Mouse (Mus musculus) lung, adult 2 months (tissue): ENCODE results near the gene Tmub2. TPM values are rescaled to one million over a fixed set of nuclear protein-coding genes. Genes with fewer than 3 reads are reported as not detected.

Experiments
- DNase-seq: peaks from one replicate; pipeline ENCODE4 v3.0.0; 2022
- H3K4me1 ChIP-seq: fragments of 200-500 bp; 2 replicates; pipeline ENCODE4 v1.6.1; 2011; ENCODE audit warnings: low read length; ENCODE audit not compliant: control insufficient read depth, insufficient read depth
- H3K4me3 ChIP-seq: fragments of 200-500 bp; replicated peaks from 2 replicates; pipeline ENCODE3; 2011; ENCODE audit warnings: low read depth, mild to moderate bottlenecking, control low read depth, low read length; ENCODE audit errors: extremely low read depth
- CTCF ChIP-seq: fragments of 200-500 bp; IDR thresholded peaks from 2 replicates; pipeline ENCODE4 v1.5.1; 2011; ENCODE audit warnings: mild to moderate bottlenecking, low read length, control low read depth; ENCODE audit not compliant: insufficient read depth
- POLR2A ChIP-seq: fragments of 200-500 bp; IDR thresholded peaks from 2 replicates; pipeline ENCODE4 v1.6.1; 2011; ENCODE audit warnings: low read depth, mild to moderate bottlenecking, control low read depth, low read length, borderline replicate concordance; ENCODE audit errors: extremely low read depth
- WGBS: fragments of 180-500 bp; shearing (Covaris S2); methylation state at CpG from one replicate; pipeline ENCODE4 v1.1.7; 2018; 5-methylcytosine and 5-hydroxymethylcytosine counted together
- polyA plus RNA-seq: library from polyadenylated mRNA; depleted of rRNA; stranded (reverse); fragments of >200 nt; gene quantifications from 2 replicates; pipeline ENCODE4 v1.2.3, GENCODE M21; 2012

Tmub2 gene
- polyA plus RNA-seq, 1 experiment = 53.4 TPM

DNA sequence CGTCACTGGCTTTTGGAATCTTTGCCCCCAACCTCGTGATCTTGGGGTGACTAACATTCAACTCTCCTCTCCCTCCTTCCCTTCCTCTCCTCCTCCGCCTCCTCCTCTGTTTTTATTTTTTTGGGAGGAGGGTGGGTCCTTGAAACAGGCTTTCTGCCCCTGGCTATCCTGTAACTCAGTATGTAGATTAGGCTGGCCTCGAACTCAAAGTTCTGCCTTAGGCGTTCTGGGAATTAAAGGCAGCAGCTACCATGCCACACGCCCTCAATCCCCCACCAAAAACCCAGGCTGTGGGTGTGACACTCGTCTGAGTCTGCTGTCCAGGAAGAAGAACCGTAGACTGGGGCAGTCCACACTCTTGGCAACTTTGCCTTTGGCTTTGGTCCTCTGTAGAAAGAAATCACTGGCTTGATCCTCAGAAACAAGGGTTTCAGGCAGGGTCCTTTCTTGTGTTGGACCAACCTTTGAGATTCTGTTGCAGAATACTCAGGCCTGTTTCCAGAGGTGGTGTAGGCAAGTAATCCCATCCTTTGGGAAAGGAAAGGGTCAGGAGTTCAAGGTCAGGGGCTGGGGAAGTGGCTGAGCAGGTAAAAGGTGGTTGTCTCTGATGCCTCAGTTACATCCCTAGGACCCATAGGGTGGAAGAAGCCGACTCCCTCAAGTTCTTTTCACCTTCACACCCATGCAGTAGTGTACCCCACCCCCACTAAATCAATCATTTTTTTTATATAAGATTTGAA, 35.2 kb upstream of the Tmub2 start:
- WGBS = 14% methylated on average over 9 of the region's 9 CpGs
- Histone ChIP-seq H3K4me3 (no peak overlapping the region), H3K4me1 (peaks cover 2% of the 10 kb centered on the region; the same call in 1 of the 2 replicates)
- TF ChIP-seq POLR2A (no peak), CTCF (no peak)
- no peak for DNase-seq

DNA sequence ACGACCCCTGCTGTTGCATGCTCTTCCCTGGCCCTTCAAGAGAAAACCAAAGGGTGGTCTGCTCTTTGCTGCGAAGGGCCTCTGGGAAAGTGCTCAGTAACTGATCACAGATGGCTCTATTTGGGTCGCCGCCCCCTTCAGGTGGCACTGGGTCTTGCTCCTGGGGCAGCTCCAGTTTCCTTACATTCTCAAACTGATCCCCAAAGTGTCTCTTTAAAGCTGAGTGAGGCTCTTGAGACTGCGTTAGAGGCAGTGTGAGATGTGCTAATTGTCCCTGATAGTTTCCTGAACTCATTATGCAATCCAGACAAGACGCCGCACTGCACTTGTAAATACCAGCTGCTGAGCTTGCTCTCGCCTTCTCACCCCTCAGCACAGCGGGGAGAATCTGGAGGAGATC, 27.2 kb upstream of the Tmub2 start:
- Histone ChIP-seq H3K4me3 (no peak overlapping the region), H3K4me1 (no peaks in the 10 kb centered on the region)
- DNase-seq = no peak
- WGBS = 47% methylated on average over 9 of the region's 9 CpGs
- TF ChIP-seq POLR2A (no peak), CTCF (peak; percentile 19; the same call in 1 of the 2 replicates)

DNA sequence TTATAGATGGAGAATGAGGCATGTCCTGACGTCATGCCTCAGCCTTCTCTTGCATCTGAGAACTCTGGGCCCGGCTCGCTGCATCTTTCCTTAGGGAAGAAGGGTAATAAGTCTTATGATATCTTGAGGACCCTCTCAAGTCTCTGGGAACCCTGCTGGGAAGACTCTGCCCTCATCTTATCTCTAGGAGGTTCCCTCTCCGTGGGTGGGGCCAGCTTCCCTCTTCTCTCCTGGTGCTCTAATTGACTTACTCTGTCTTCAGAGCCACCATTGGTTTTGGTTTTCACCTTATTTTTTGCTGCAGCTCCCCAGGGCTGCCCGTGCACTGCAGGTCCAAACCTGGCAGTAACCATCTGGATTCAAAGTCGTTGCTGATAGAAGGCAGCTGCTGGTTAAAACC, 26.6 kb upstream of the Tmub2 start:
- Histone ChIP-seq H3K4me1 (no peaks in the 10 kb centered on the region), H3K4me3 (no peak overlapping the region)
- TF ChIP-seq CTCF (no peak), POLR2A (no peak)
- WGBS = 76% methylated on average over 6 of the region's 6 CpGs
- DNase-seq = no peak

DNA sequence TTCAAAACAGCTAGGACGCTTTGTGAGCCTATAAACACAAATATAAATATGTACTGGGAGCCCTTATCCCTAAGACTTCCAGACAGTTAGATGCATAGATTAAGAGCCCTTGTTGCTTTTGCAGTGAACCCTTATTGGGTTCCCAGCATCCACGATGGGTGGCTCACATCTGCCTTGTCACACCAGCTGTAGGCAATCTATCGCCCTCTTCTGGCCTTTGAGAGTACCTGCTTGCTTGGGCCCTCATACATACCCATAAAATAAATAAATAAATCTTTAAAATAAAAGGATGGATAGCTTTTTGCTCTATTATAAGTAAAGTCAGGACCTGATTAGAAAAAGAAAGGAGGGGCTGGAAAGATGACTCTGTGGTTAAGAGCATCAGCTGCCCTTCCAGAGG, 26.2 kb upstream of the Tmub2 start:
- no peak for DNase-seq
- H3K4me3 ChIP-seq = no peak overlapping the region
- 87% methylated on average over 3 of the region's 3 CpGs for WGBS
- no peaks in the 10 kb centered on the region for H3K4me1 ChIP-seq
- TF ChIP-seq POLR2A = no peak
- TF ChIP-seq CTCF = 0 out of 2 replicates have a peak, but pooled peaks have one; percentile 29

DNA sequence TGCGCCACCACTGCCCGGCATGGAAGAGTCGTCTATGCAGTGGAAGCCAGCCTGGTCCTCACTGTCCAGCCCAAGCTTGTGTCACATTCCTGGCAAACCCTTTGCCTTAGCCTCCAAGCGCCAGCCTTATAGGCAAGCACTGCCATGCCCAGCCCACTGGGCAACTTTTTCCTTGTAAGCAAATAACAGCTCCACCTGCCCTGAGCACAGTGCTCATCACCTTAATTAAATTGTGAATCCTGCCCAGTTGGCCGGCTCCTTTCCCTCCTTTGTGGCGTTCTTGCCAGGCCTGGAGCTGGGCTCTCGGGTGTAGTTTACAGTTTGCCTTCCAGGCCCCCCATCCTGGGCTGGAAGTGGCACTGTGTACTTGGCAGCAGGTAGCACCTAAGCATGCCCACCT, 21.5 kb upstream of the Tmub2 start:
- Histone ChIP-seq H3K4me1 (no peaks in the 10 kb centered on the region), H3K4me3 (no peak overlapping the region)
- 87% methylated on average over 7 of the region's 7 CpGs for WGBS
- TF ChIP-seq POLR2A = no peak
- no peak for TF ChIP-seq CTCF
- DNase-seq = no peak

DNA sequence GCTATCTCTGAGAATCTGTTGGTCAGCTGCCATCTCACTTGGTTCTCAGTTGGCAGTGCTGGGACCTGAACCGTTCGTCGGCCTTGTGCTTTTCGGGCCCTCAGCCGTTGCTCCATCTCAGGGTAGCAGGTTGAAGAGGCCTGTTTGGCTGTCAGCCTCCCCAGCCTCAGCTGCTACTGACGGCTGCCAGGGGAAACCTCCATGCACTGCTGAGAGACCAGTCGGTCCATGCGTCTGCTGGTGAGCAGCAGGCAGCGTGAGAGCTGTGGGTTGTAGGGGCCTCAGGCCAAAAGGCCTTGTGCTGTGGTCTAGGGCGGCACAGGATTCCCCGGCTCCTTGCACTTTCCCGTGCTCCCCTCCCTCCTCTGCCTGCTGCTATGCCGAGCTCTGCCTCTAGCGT, 18.9 kb upstream of the Tmub2 start:
- 82% methylated on average over 14 of the region's 14 CpGs for WGBS
- no peak for TF ChIP-seq POLR2A
- TF ChIP-seq CTCF = no peak
- DNase-seq = no peak
- Histone ChIP-seq H3K4me3 (no peak overlapping the region), H3K4me1 (no peaks in the 10 kb centered on the region)

DNA sequence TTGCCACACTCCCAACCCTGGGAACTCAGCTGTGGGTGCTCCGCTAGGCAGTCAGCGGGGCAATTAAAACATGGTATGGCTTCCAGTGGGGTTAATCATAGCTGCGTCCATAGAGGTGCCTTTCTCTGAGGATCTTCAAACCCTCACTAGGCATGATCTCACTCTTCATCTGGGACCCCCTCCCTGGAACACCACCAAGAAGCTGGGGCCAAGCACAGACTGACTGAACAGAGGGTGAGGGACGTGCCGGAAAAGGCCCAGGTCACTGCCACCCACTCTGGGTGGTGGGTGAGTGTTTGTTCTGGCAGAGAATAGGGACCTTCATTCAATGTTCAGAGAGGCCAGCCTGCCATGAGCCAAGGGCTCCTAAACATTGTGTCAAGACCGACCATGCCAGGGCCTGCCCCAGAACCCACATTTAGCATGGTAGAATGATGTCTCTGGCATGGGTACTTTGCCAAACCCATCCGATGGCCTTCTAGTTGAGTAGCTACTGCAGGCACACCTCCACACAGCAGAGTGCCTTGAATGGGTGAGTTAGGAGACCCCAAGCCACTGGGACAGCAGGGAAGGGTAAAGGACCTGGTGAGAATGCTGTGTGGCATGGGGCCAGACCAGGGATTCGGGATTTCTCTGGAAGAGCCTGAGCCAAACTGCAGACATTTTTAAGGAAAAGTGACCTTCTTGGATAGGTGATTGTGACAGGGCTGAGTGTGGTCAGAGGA, 17.9 kb upstream of the Tmub2 start:
- 86% methylated on average over 8 of the region's 8 CpGs for WGBS
- DNase-seq = no peak
- Histone ChIP-seq H3K4me3 (no peak overlapping the region), H3K4me1 (no peaks in the 10 kb centered on the region)
- TF ChIP-seq POLR2A (no peak), CTCF (no peak)

DNA sequence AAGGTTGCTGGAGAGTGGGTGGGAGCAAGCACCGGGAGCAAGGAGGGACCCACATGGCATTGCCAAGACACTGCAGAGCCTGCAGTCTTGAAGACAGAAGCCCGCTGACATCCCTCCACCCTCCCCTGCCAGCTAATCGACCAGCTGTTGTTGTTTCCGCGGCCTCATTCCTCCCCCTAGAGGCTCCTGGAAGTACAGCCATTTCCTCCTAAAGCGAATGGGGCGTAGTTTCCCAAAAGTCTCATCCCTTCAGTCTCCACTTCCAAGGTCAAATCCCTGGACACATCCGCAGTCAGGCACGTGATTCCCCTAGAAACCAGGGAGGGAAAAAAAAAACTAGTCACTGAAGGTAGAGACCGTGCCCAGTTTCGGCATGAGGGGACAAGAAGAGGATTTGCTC, 17.3 kb upstream of the Tmub2 start:
- TF ChIP-seq POLR2A (no peak), CTCF (peak; percentile 67)
- WGBS = 2% methylated on average over 11 of the region's 11 CpGs
- peak; percentile 42 for DNase-seq
- no peak overlapping the region for H3K4me3 ChIP-seq
- no peaks in the 10 kb centered on the region for H3K4me1 ChIP-seq

DNA sequence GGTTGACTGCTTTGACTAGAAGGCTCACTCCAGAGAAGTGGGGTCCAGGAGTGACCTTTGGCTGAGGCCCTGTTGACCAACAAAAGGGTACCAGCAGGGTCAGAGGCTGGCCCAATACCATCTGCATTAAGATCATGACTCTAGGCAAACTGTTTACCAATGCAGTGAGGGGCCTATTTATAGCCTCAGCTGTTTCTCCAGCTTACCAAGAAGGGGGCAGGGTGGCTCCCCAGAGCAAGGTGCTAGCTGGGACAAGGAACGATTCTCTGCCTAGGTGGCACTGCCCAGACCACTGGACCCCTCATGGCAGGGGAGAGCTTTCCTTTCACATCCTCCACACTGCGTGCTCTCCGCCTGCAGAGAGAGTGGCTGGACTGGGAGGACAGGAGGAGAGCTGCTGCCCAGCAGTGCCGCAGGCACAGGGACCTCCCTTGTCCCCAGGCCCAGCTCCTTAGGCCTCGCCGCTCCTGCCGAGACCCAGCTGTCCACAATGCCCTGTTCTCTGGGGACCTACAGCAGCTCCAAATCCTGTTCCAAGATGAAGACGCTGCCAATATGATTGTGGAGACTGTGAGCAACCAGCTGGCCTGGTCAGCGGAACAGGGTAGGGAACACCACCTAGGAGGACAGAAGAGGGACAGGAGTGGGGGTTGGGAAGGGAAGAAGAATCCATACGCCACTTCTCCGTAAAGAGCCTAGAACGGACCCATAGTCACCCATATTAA, 16.0 kb upstream of the Tmub2 start, which contains the start of gene Asb16:
Gene Asb16, plus strand, starts transcription at position 224 of the 725 bp plus-strand sequence.
- WGBS = 87% methylated on average over 12 of the region's 12 CpGs
- no peak within 1 kb of the TSS for H3K4me3 ChIP-seq
- no peak for DNase-seq
- TF ChIP-seq POLR2A = no peak
- TF ChIP-seq CTCF = no peak
- H3K4me1 ChIP-seq = no peaks in the 10 kb centered on the region

DNA sequence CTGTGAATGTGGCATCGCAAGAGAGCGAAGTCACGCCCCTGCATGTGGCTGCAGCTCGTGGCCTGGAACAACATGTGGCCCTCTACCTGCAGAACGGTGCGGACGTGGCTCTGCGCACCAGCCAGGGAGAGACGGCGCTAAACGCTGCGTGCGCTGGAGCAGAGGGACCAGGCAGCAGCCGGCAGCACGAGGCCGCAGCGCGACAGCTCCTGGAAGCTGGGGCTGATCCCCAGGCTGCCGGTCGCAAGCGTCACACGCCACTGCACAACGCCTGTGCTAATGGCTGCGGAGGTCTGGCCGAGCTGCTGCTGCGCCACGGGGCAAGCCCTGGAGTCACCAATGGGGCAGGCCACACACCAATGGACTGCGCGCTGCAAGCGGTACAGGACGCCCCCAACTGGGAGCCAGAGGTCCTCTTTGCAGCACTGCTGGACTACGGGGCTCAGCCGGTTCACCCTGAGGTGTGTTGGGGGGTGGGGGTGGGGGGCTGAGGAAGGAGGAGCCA, 8.3 kb upstream of the Tmub2 start:
- Histone ChIP-seq H3K4me3 (no peak overlapping the region), H3K4me1 (0 out of 2 replicates have a peak, but pooled peaks cover 2% of the 10 kb centered on the region)
- TF ChIP-seq POLR2A = no peak
- TF ChIP-seq CTCF = no peak
- 2% methylated on average over 33 of the region's 33 CpGs for WGBS
- DNase-seq = no peak
